Mouse (Mus musculus): Measurements from ENCODE around the gene Scd2. TPM values are rescaled to one million over a fixed set of nuclear protein-coding genes. Genes with fewer than 3 reads are reported as not detected.

Scd2 gene
- total and polyA plus RNA-seq, 3 experiments: 47.4 to 593 (median 392) TPM

- H3K9me3 ChIP-seq (replicated peaks; ENCODE audit: insufficient read depth, low read length): no peaks in the 10 kb centered on the region
- peak overlapping the region; percentile 40 for H3K9ac ChIP-seq (ENCODE audit: control insufficient read depth, low read depth, low read length, poor library complexity, severe bottlenecking)
- H3K27ac ChIP-seq (ENCODE audit: control insufficient read depth, low read depth, low read length): 0 out of 2 replicates have a peak overlapping the region, but pooled peaks have one; percentile 18
- H3K36me3 ChIP-seq (ENCODE audit: control insufficient read depth in 1 of 2, insufficient read depth in 2 of 2, low read length in 2 of 2): peaks cover 0 to 9% of the 10 kb centered on the region in 2 experiments; a peak in 2 of 4 replicates
- no peaks in the 10 kb centered on the region for H3K27me3 ChIP-seq (ENCODE audit: control insufficient read depth in 1 of 2, insufficient read depth in 2 of 2, low read length in 2 of 2)
- peak overlapping the region; percentile 34 to 53 for H3K4me3 ChIP-seq (ENCODE audit: control insufficient read depth in 1 of 2, insufficient read depth in 1 of 2, low read depth in 2 of 2, low read length in 2 of 2)
- H3K4me1 ChIP-seq (ENCODE audit: control insufficient read depth in 1 of 2, insufficient read depth in 2 of 2, low read length in 2 of 2): peaks cover 3 to 14% of the 10 kb centered on the region in 2 experiments
- DNase-seq (ENCODE audit: low read depth, low spot score): peak; percentile 69
- no peaks in the 10 kb centered on the region; the same call in 1 of the 2 replicates for H3K79me2 ChIP-seq (ENCODE audit: control insufficient read depth, insufficient read depth, low read length, poor library complexity)
- TF ChIP-seq MAX (IDR thresholded peaks at IDR 0.05; ENCODE audit: low read length): peak; percentile 51; the same call in 1 of the 2 replicates
- TF ChIP-seq ZNF384 (IDR thresholded peaks at IDR 0.05; ENCODE audit: low read depth, low read length): peak; percentile 68; the same call in 1 of the 2 replicates
- TF ChIP-seq NRF1 (IDR thresholded peaks at IDR 0.05; ENCODE audit: insufficient read depth, low read depth, low read length, poor library complexity, severe bottlenecking): no peak
- TF ChIP-seq EP300 (IDR thresholded peaks at IDR 0.05; ENCODE audit: low read depth in 1 of 2, low read length in 2 of 2): peak; percentile 61 to 64
- no peak for TF ChIP-seq TBP (IDR thresholded peaks at IDR 0.05; ENCODE audit: low read depth, low read length)
- no peak for TF ChIP-seq ZC3H11A (IDR thresholded peaks at IDR 0.05; ENCODE audit: low read depth, low read length)
- no peak for TF ChIP-seq E2F4 (IDR thresholded peaks at IDR 0.05; ENCODE audit: borderline replicate concordance, low read depth, low read length)
- TF ChIP-seq KAT2A (conservative IDR thresholded peaks at IDR 0.05; ENCODE audit: low read depth, low read length): peak; percentile 20; the same call in 1 of the 2 replicates
- TF ChIP-seq ELF1 (IDR thresholded peaks at IDR 0.05; ENCODE audit: low read depth, low read length): no peak
- peak; percentile 45; the same call in 1 of the 2 replicates for TF ChIP-seq TCF12 (IDR thresholded peaks at IDR 0.05; ENCODE audit: low read depth, low read length)
- peak; percentile 87 for TF ChIP-seq MXI1 (IDR thresholded peaks at IDR 0.05; ENCODE audit: low read depth, low read length)
- TF ChIP-seq JUND (IDR thresholded peaks at IDR 0.05; ENCODE audit: low read depth, low read length): no peak
- 0 out of 2 replicates have a peak, but pooled peaks have one; percentile 37 for TF ChIP-seq HCFC1 (IDR thresholded peaks at IDR 0.05; ENCODE audit: low read depth, low read length)
- no peak; the same call in 1 of the 2 replicates for TF ChIP-seq MAZ (IDR thresholded peaks at IDR 0.05; ENCODE audit: low read depth, low read length)
- no peak for TF ChIP-seq NELFE (IDR thresholded peaks at IDR 0.05; ENCODE audit: low read depth, low read length)
- 0 out of 2 replicates have a peak, but pooled peaks have one; percentile 5 for TF ChIP-seq USF1 (IDR thresholded peaks at IDR 0.05; ENCODE audit: low read depth, low read length)
- TF ChIP-seq POLR2AphosphoS2 (IDR thresholded peaks at IDR 0.05; ENCODE audit: low read length): no peak
- no peak for TF ChIP-seq MYB (IDR thresholded peaks at IDR 0.05; ENCODE audit: low read depth, low read length)
- TF ChIP-seq SIN3A (IDR thresholded peaks at IDR 0.05; ENCODE audit: low read length): peak; percentile 53
- TF ChIP-seq ZMIZ1 (IDR thresholded peaks at IDR 0.05; ENCODE audit: low read depth, low read length): no peak
- TF ChIP-seq MEF2A (IDR thresholded peaks at IDR 0.05; ENCODE audit: extremely low read depth, insufficient replicate concordance, low read depth, low read length, poor library complexity, severe bottlenecking): no peak
- no peak; a peak in 1 of 6 replicates for TF ChIP-seq CTCF (IDR thresholded peaks at IDR 0.05 in 2 of 3, conservative IDR thresholded peaks at IDR 0.05 in 1 of 3; ENCODE audit: control insufficient read depth in 1 of 3, insufficient read depth in 1 of 3, low read depth in 2 of 3, low read length in 3 of 3, poor library complexity in 1 of 3, severe bottlenecking in 1 of 3)
- TF ChIP-seq GATA1 (IDR thresholded peaks at IDR 0.05; ENCODE audit: low read depth, low read length): peak; percentile 95
- peak; percentile 37; the same call in 1 of the 2 replicates for TF ChIP-seq BHLHE40 (IDR thresholded peaks at IDR 0.05; ENCODE audit: borderline replicate concordance, low read depth, low read length)
- no peak for TF ChIP-seq GABPA (IDR thresholded peaks at IDR 0.05; ENCODE audit: low read depth, low read length)
- no peak for TF ChIP-seq TAL1 (IDR thresholded peaks at IDR 0.05; ENCODE audit: low read length)
- peak; percentile 23 for TF ChIP-seq SMC3 (IDR thresholded peaks at IDR 0.05; ENCODE audit: low read depth, low read length)
- TF ChIP-seq CHD1 (IDR thresholded peaks at IDR 0.05; ENCODE audit: low read depth, low read length): peak; percentile 79; the same call in 1 of the 2 replicates
- no peak for TF ChIP-seq USF2 (IDR thresholded peaks at IDR 0.05; ENCODE audit: borderline replicate concordance in 1 of 2, insufficient read depth in 1 of 2, low read depth in 1 of 2, low read length in 2 of 2)
- TF ChIP-seq POLR2AphosphoS5 (IDR thresholded peaks at IDR 0.05; ENCODE audit: borderline replicate concordance, low read depth, low read length): no peak
- TF ChIP-seq MYC (IDR thresholded peaks at IDR 0.05; ENCODE audit: low read depth, low read length): no peak
- no peak for TF ChIP-seq POLR2A (IDR thresholded peaks at IDR 0.05; ENCODE audit: control insufficient read depth in 1 of 2, insufficient read depth in 1 of 2, low read depth in 1 of 2, low read length in 2 of 2, poor library complexity in 1 of 2)
- TF ChIP-seq UBTF (IDR thresholded peaks at IDR 0.05; ENCODE audit: borderline replicate concordance, insufficient read depth, low read depth, low read length): no peak
- TF ChIP-seq ZKSCAN1 (IDR thresholded peaks at IDR 0.05; ENCODE audit: low read depth, low read length): no peak
- no peak; the same call in 1 of the 2 replicates for TF ChIP-seq RAD21 (IDR thresholded peaks at IDR 0.05; ENCODE audit: low read depth, low read length)
- peak; percentile 12; the same call in 1 of the 2 replicates for TF ChIP-seq ETS1 (IDR thresholded peaks at IDR 0.05; ENCODE audit: low read depth, low read length)
Measured at GRCm38 (mm10) chr19:44246341-44246911, 47.0 kb upstream of the Scd2 start.

Data from MEL (cell line).